Mouse (Mus musculus): ENCODE results near the gene Gstm1. TPM values are rescaled to one million over a fixed set of nuclear protein-coding genes. Genes with fewer than 3 reads are reported as not detected.
A peak's percentile ranks its signal among the peaks of the same experiment; 100 is the strongest.
"Not testable (repeated sequence)": the region's sequence is repeated elsewhere in the genome, so short reads cannot be mapped to it uniquely, and the experiment has no call there.

The Gstm1 gene
- 100 to 1,000 TPM; 144 to 170 TPM for total RNA-seq (2021)
- long read RNA-seq, experiment 1, transcript Gstm1-201 (8 exons, 1,289 nt), result major isoform, 111 of 129 reads
- long read RNA-seq, experiment 1, partial matches to known transcripts, result 14 of 129 reads
- long read RNA-seq, experiment 1, other reads (novel, unspliced or antisense), result 2 of 129 reads
- long read RNA-seq, experiment 2, transcript Gstm1-201 (8 exons, 1,289 nt), result major isoform, 148 of 168 reads
- long read RNA-seq, experiment 2, partial matches to known transcripts, result 11 of 168 reads
- long read RNA-seq, experiment 2, other reads (novel, unspliced or antisense), result 6 of 168 reads

DNA sequence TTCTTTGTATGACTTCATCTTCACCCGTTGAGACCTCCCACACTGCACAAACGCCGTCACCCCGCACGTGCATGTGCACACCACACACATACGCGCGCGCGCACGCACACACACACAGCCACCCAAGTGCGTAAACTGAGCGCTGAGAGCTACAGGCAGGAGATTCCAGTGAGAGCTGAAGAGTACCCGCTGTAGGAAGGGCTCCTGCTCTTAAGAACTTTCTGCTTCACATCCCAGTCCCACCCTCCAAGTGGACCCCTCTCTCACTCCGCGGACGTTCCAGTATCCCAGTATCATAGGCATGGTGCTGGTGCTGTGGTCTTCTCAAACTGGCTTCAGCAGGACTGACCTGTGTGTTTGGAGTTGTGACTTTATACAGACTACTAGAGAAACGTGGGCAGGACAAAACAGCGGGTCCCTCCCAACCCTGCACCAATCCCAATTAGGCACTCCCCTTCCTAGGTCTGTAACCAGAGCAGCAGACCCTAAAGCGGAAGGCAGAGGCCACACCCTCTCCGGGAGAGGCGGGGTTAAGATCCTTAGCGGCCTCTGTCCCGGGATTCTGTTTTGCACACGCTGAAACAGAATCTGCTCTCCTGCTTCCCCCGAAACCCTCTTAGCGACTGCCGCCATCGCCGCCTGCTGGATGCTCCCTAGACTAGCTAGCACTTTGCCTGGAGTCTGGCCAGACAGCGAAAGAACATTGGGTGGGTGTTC is at the start of gene Gstm1:
Gene Gstm1 (minus strand): TSS at position 501 of the 717 bp plus-strand sequence.
- DNase-seq (ENCODE audit: low spot score in 2 of 2), result peak; percentile 69 to 85

DNA sequence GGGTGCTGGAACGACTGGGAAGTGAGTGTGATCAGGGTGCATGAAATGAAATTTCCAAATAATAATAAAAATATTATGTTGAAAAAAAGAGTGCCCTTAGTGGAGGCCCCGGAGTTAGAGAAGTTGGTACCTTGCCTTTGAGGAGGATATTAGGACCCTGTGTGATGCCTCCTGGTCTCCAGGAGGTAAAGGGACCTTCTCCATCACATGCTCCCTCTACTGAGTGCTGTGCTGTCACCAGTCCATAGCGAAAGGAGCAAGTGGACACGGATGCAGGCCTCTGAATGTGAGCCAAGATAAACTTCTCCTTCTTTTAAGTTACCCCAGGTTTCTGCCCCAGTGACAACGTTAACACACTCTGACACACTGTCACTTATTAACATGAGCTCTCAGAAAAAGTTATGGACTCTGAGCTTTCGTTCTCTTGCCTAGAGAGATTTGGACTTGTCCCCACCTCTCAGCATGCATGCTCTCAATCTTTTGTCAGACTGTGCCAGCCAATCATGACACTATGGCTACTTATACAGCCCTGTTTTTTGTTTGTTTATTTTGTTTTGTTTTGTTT is 49.7 kb upstream of the Gstm1 start:
- no peak for DNase-seq (ENCODE audit: low spot score in 2 of 2)

DNA sequence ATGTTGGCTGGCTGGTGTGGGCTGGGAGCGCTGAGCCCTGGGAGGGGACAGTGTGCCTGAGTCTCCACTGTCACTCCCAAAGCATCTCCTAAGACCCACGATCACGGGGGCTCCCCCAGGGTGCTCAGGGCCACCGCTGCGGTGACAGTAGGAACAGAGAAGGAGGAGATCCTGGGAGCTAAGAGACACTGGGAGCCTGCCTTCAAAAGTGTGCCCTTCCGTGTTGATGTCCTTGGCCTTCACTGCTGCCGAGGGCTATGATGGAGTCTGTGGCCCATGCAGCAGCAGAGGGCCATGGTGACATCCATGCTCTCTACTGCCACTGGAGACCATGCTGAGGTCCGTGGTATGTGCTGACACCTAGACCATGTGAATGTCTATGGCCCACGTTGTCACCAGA is 47.8 kb upstream of the Gstm1 start:
- no peak for DNase-seq (ENCODE audit: low spot score in 2 of 2)

- DNase-seq (ENCODE audit: low spot score in 2 of 2), result no peak
Observed at GRCm38 (mm10) chr3:108064672-108065071, 46.9 kb upstream of the Gstm1 start.

DNA sequence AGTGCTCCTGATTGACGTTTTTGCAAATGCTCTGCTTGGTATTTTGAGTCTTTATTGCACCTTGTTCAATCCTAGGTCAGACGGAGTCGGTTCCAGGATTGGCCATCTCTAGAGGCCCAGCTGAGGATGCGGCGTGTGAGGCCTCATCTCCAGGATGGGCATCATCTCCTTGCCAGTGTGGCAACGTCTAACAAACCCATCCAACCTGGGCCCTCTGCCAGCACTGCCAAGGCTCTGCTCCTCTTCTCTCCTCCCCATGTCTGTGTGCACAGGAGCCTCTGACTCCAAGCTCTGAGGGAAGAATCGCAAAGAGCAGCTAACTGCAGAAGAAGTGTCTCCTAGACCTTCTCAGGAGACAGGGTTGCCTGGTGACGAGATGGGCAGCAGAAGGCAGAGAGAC is 44.9 kb upstream of the Gstm1 start:
- no peak for DNase-seq (ENCODE audit: low spot score in 2 of 2)

DNA sequence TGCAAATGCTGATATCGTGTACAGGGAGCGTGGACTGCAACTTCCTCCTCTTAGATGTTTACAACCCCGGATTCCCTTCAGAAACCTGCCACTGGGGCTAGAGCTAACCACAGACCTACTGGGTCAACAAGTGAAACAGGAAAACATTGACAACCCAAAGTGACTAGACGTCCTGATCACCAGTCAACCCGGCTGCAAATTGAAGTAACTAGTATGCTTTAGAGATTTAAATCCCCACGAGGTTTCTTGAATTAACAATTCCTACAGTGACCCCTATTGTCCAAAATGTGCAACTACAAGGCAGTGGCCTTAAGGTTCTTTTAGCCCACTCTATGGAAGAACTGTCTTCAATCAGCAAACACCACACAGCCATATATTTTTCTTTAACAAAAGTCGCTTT is 43.6 kb upstream of the Gstm1 start:
- DNase-seq (ENCODE audit: low spot score in 2 of 2), result no peak

GRCm38 (mm10) chr3:108050493-108050892 is 32.7 kb upstream of the Gstm1 start:
- DNase-seq (ENCODE audit: low spot score in 2 of 2), result no peak

DNA sequence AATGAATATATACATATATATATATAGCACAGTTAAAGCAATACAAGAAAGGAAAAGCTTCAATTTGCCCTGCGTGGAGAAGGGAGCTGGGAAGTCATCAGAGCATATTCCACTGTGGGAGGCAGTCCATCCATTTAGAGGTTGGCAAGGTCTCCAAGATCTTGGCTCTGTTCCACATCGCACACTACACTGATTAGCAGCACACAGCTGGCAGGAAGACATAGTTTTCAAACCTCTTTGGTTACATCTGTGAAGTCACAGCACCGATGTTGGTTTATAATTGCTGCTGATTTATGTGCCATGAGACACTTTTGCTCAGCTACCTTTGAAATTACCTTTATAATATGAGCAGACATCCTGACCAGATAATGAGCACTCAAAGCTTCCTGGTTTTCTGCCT is 30.5 kb upstream of the Gstm1 start:
- no peak for DNase-seq (ENCODE audit: low spot score in 2 of 2)

DNA sequence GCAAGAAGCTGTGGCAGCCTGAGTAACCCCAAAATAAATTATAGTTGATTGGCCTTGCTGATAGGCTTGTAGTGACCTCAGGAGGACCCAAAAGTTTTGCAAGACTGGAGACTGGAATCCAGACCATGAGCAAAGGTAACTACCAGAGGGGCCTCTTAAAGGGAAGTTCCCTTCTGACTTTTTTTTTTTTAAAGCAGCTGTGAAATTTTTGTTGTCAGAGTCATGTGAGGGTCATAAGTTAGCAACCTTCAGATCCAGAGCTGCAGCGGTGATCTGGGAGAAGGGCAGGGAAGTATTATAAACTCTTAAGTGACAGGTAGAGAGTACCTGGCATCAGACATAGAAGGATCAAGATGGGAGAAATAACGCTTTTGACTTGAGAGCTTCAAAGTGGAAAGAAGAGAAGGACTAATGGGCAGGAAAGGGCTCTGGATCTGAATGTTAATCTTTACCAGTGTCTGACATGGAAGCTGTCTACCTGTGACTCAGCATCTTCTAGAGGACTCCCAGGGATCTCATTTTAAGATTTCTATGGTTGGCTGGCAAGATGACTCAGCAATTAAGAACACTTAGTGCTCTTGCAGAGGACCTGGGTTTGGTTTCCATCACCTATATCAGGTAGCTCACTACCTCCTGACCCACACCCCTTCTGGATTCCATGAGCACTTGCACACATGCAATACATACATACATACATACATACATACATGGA is 29.3 kb upstream of the Gstm1 start:
- DNase-seq (ENCODE audit: low spot score in 2 of 2), result no peak

DNA sequence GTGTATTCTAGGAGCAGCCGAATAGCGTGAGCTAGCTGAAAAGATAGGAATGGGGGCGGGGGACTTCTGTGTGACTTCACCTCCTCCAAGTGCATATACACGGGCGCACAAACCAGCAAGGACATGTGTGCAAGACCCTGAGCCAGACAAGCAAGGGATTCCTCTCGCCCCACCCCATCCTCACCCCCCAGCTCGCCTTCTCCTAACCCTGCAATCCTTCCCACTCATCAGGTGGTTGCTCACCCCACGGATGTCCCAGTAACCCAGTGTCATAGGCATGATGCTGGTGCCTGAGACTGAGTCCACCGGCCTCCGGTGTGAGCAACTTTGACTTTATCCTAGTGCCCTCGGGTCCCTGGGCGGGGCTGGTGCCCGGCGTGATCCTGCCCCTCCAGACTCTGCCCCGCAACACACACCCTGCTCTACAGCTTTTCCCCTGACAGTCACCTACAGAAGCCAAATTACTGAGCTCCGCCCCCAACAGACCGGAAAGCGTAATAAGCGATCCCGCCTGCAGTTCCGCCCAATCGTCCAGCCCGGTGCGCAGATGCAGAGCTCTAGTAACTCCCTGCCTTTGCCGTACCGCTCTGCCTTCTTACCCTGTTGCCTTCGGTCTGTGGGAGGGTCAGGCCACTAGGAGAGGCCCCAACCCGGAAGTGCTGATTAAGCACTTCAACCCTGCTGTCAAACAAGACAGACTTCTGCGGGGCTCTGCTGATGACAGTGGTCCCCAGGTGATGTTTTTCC is 26.8 kb upstream of the Gstm1 start, which contains the start of gene Gstm4:
Gene Gstm4 (minus strand): TSS at position 501 of the 747 bp plus-strand sequence.
- DNase-seq (ENCODE audit: low spot score in 2 of 2), result peak; percentile 55 to 80

- no peak for DNase-seq (ENCODE audit: low spot score in 2 of 2)
Observed at GRCm38 (mm10) chr3:108033156-108033555, 15.4 kb upstream of the Gstm1 start.

DNA sequence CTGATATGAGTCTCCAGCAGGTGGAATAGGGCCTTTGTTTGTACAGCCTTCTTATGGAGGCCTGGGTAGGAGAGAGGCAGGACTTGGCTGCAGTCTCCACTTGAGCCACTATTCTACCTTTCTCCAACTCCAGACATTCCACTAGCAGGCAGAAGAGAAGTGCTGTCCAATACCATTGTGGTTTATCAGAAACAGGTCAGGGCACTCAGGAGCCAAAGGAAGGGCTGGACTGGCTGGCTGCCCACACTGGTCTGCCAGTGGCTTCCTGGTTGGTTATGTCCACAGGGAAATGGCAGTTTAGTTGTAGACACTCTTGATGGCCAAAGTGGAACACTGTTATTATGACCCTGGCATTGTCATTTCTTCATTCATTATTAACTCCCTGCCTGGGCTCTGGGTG is 14.3 kb upstream of the Gstm1 start:
- no peak for DNase-seq (ENCODE audit: low spot score in 2 of 2)

DNA sequence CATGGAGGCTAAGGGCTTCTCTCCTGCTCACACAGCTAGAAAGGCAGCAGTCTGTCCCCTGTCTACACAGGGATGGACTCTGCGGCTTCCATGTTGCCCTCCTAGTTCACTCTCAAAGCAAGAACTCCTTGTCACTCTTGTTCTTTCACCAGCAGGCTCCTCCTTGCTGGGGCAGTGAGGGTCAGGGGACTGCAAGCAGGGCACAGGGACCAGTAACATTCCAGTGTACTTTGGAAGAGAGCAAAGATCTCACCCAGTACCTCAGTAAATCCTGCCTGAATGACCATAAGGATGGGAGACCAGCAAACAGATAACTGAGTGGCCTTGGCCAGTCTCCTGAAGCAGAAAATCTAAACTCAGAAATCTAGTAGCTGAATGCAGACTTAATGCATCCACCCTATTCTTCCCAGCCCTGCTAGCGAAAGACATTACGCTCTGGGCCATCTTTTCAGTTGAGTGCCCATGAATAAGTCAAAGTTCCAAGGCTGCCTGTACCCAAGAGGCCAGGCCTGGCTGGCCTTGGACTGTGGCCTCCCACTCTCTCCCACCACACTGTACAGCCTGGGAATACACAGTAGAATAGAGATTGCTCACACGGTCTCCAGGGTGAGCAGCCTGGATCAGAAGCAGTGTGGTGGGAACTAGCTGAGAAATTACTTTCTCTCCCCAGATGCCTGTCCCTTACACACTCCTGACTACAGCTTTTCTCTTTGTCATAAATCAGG is 11.0 kb upstream of the Gstm1 start:
- DNase-seq (ENCODE audit: low spot score in 2 of 2), result no peak

DNA sequence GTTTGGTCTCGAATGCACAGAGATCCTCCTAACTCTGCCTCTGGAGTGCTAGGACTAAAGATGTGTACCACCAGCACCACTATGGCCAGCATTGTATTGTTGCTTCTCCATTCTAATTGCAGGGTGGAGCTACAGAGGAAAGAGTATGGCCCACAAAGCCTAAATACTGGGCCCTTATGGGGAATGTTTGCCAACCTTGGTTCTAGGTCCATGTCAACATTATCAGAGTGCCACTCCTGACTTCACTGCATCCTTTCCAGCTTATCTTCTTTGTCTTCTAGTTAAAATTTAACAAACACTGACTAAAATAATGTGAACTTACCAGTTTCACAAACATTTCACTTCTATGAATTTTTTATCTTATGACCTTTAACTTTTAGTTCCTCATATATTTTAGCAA is 8.8 kb upstream of the Gstm1 start:
- no peak for DNase-seq (ENCODE audit: low spot score in 2 of 2)

DNA sequence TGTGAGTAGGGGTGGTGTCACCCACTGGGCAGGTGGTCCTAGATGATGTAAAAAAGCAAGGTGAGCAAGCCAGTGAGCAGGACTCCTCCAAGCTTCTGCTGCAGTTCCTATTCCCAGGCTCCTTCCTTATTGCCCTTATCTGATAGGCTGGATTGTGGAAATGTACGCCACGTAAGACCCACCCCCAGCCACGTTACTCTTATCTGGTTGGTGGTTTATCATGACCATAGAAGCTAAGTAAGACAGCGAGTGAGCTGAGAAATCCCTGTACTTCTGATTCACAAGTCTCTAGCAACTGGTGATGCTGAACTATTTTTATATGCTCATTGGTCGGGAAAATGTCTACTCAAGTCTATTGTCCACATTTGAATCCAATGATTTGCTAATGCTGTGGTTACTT is 8.3 kb upstream of the Gstm1 start:
- no peak for DNase-seq (ENCODE audit: low spot score in 2 of 2)

DNA sequence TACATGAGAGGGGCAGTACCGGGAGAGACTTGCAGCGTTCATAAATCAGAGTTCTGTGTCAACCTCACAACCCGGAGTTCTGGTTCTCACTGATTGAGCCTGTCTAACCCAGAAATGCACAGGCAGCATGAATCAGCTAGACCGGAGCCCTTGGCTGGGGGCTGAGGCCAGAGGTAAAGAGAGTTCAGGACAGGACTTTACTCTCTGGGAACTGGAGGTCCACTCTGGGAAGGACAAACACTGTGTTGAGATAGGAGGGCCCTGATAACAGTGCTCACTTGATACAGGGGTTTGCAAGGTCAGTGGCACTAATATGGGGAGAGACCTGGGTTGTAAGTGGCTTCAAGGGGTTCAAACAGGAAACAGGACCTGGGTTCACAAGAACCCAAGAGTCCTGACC is 7.5 kb upstream of the Gstm1 start:
- DNase-seq (ENCODE audit: low spot score in 2 of 2), result no peak

- DNase-seq (ENCODE audit: low spot score in 2 of 2), result no peak
Observed at GRCm38 (mm10) chr3:108022650-108023049, 4.9 kb upstream of the Gstm1 start.

DNA sequence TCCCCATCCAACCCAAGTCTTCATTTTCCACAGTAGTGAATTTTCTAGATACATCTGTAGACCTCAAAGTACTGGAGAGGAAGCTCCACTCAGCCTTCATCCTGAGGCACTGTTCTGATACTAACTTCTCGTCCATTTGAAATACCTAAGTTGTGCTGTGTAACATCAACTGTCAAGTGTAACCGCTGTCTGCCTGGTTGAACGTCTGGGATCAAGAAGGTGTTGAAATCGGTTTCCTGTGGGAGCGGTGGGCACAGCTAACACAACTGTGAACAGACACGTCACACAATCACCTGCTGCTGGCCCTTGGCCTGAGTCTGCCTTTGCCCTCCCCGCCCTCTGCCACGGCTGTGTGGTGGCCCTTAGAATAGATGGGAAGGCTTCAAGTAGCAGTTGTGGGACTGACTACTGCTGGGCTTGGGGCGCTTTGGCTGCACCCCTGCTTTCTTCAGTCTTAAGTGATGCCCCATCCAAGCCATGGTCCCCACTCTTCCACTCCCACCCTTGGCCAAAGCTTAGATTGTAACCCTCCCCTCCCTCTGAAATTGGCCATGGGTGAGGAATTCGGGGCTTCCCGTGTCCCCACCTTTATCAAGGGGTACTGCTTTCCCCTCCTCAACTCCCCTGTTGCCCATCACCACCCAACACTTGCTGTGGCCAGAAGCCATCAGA is 2.7 kb upstream of the Gstm1 start:
- not testable (repeated sequence) for DNase-seq (ENCODE audit: low spot score in 2 of 2)

GRCm38 (mm10) chr3:108019226-108019625 is 1.5 kb upstream of the Gstm1 start:
- DNase-seq (ENCODE audit: low spot score in 2 of 2), result not testable (repeated sequence)
